Mouse (Mus musculus) embryonic facial prominence, embryonic 13.5 days (tissue): ENCODE results near the gene Emp1. TPM values are rescaled to one million over a fixed set of nuclear protein-coding genes. Genes with fewer than 3 reads are reported as not detected.

ENCODE experiments used
- ATAC-seq: fragments of 200-750 bp; cut with Nextera tagmentation; 2 replicates; pipeline ENCODE4 v1.8.0; 2017; ENCODE audit warnings: low read depth; ENCODE audit not compliant: insufficient number of reproducible peaks, insufficient read depth, low FRiP score, low TSS enrichment
- H3K27ac ChIP-seq: fragments of 300-500 bp; sonication (generic); 2 replicates; pipeline ENCODE4 v1.5.1; 2015; ENCODE audit warnings: moderate library complexity, mild to moderate bottlenecking, inconsistent platforms
- H3K27me3 ChIP-seq: fragments of 300-500 bp; sonication (generic); 2 replicates; pipeline ENCODE4 v1.6.1; 2015; ENCODE audit warnings: mild to moderate bottlenecking, inconsistent platforms
- H3K36me3 ChIP-seq: fragments of 300-500 bp; sonication (generic); 2 replicates; pipeline ENCODE4 v1.6.1; 2015; ENCODE audit warnings: mild to moderate bottlenecking, inconsistent platforms
- H3K4me1 ChIP-seq: fragments of 300-500 bp; sonication (generic); 2 replicates; pipeline ENCODE4 v1.6.1; 2015; ENCODE audit warnings: inconsistent platforms
- H3K4me2 ChIP-seq: fragments of 300-500 bp; sonication (generic); 2 replicates; pipeline ENCODE4 v1.6.1; 2015; ENCODE audit warnings: moderate library complexity, mild to moderate bottlenecking, inconsistent platforms
- H3K4me3 ChIP-seq: fragments of 300-500 bp; sonication (generic); 2 replicates; pipeline ENCODE4 v1.5.1; 2015; ENCODE audit warnings: mild to moderate bottlenecking, inconsistent platforms
- H3K9ac ChIP-seq: fragments of 300-500 bp; sonication (generic); 2 replicates; pipeline ENCODE4 v1.6.1; 2015; ENCODE audit warnings: mild to moderate bottlenecking, inconsistent platforms
- H3K9me3 ChIP-seq: fragments of 300-500 bp; sonication (generic); 2 replicates; pipeline ENCODE4 v1.6.1; 2016; ENCODE audit warnings: inconsistent platforms
- WGBS: fragments of 180-500 bp; shearing (Covaris S2); methylation state at CpG from one replicate; pipeline ENCODE4 v1.1.7; 2015; ENCODE audit warnings: mixed read lengths; 5-methylcytosine and 5-hydroxymethylcytosine counted together
- polyA plus RNA-seq: library from polyadenylated mRNA; unstranded; fragments of >200 nt; fragmentation: Nextera tagmentation; extraction: Ambion mirVana; gene quantifications from 2 replicates; pipeline ENCODE4 v1.2.1, GENCODE M21; 2015

Emp1 gene
- 71.9 and 84.0 TPM in 2 replicates for polyA plus RNA-seq

GRCm38 (mm10) chr6:135362459-135363159 is at the start of gene Emp1:
Emp1 (plus strand) TSS chr6:135362545.
- WGBS = 25% methylated on average over 13 of the region's 13 CpGs
- ATAC-seq = peak; percentile 49; the same call in 1 of the 2 replicates
- H3K27me3 ChIP-seq = no peaks in the 10 kb centered on the region
- peak within 1 kb of the TSS; percentile 61 for H3K4me2 ChIP-seq
- peaks cover 5% of the 10 kb centered on the region; the same call in 1 of the 2 replicates for H3K36me3 ChIP-seq
- H3K27ac ChIP-seq = peak within 1 kb of the TSS; percentile 97
- H3K4me1 ChIP-seq = peaks cover 53% of the 10 kb centered on the region
- peak within 1 kb of the TSS; percentile 49 for H3K4me3 ChIP-seq
- no peaks in the 10 kb centered on the region for H3K9me3 ChIP-seq
- H3K9ac ChIP-seq = peak within 1 kb of the TSS; percentile 75

DNA sequence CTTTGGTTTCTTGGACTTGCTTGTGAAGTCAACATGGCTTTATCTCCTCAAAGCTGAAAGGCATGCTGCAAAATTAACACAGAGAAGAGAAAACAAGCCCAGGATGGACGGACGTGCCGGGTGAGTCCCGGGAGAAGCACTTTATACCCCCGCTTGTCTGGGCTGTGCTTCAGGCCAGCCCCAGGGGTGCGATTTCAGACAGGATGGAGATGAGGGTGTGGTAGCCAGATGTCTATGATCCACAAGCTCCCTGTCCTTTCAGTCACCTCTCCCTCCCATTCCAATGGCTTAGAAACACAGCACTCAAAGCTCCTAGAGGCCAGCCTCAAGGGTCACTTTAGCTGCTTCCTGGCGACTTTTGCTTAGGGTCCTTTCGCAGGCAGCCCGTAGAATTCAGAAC is 48.4 kb upstream of the Emp1 start:
- Histone ChIP-seq H3K4me3 (no peak overlapping the region), H3K4me1 (0 out of 2 replicates have a peak, but pooled peaks cover 5% of the 10 kb centered on the region), H3K27me3 (no peaks in the 10 kb centered on the region), H3K36me3 (no peaks in the 10 kb centered on the region), H3K27ac (no peak overlapping the region), H3K9ac (no peak overlapping the region), H3K4me2 (no peak overlapping the region), H3K9me3 (no peaks in the 10 kb centered on the region)
- ATAC-seq = no peak
- WGBS = 53% methylated on average over 9 of the region's 9 CpGs

- no peaks in the 10 kb centered on the region for H3K9me3 ChIP-seq
- no peak for ATAC-seq
- H3K9ac ChIP-seq = no peak overlapping the region
- no peak overlapping the region for H3K27ac ChIP-seq
- 0 out of 2 replicates have a peak, but pooled peaks cover 5% of the 10 kb centered on the region for H3K4me1 ChIP-seq
- H3K4me3 ChIP-seq = no peak overlapping the region
- 85% methylated on average over 2 of the region's 2 CpGs for WGBS
- no peaks in the 10 kb centered on the region for H3K27me3 ChIP-seq
- H3K36me3 ChIP-seq = no peaks in the 10 kb centered on the region
- H3K4me2 ChIP-seq = no peak overlapping the region
These were observed 46.2 kb upstream of the Emp1 start for GRCm38 (mm10) chr6:135316141-135316540.

- Histone ChIP-seq H3K4me3 (no peak overlapping the region), H3K36me3 (no peaks in the 10 kb centered on the region), H3K27me3 (no peaks in the 10 kb centered on the region), H3K4me2 (no peak overlapping the region), H3K27ac (no peak overlapping the region), H3K9ac (no peak overlapping the region), H3K9me3 (no peaks in the 10 kb centered on the region), H3K4me1 (peaks cover 15% of the 10 kb centered on the region)
- no peak for ATAC-seq
- WGBS = 65% methylated on average over 5 of the region's 5 CpGs
These were observed 42.9 kb upstream of the Emp1 start for GRCm38 (mm10) chr6:135319431-135319933.

GRCm38 (mm10) chr6:135322749-135323148 is 39.6 kb upstream of the Emp1 start:
- ATAC-seq = no peak
- H3K27ac ChIP-seq = peak overlapping the region; percentile 60
- H3K4me2 ChIP-seq = peak overlapping the region; percentile 31; the same call in 1 of the 2 replicates

GRCm38 (mm10) chr6:135323311-135323982 is 38.9 kb upstream of the Emp1 start:
- Histone ChIP-seq H3K27ac (peak overlapping the region; percentile 60), H3K9me3 (no peaks in the 10 kb centered on the region), H3K36me3 (no peaks in the 10 kb centered on the region), H3K4me1 (peaks cover 15% of the 10 kb centered on the region), H3K4me3 (no peak overlapping the region), H3K9ac (no peak overlapping the region), H3K4me2 (peak overlapping the region; percentile 31), H3K27me3 (no peaks in the 10 kb centered on the region)
- peak; percentile 70; the same call in 1 of the 2 replicates for ATAC-seq
- 45% methylated on average over 16 of the region's 16 CpGs for WGBS

More at GRCm38 (mm10) chr6:135322749-135323148, 39.6 kb upstream of the Emp1 start:
- no peak overlapping the region for H3K4me3 ChIP-seq
- H3K27me3 ChIP-seq = no peaks in the 10 kb centered on the region
- peaks cover 15% of the 10 kb centered on the region for H3K4me1 ChIP-seq
- H3K9me3 ChIP-seq = no peaks in the 10 kb centered on the region
- 54% methylated on average over 7 of the region's 7 CpGs for WGBS
- no peak overlapping the region for H3K9ac ChIP-seq
- H3K36me3 ChIP-seq = no peaks in the 10 kb centered on the region

GRCm38 (mm10) chr6:135324111-135324510 is 38.2 kb upstream of the Emp1 start:
- no peak overlapping the region for H3K4me2 ChIP-seq
- H3K4me1 ChIP-seq = peaks cover 15% of the 10 kb centered on the region
- H3K27ac ChIP-seq = no peak overlapping the region
- H3K36me3 ChIP-seq = no peaks in the 10 kb centered on the region
- no peak overlapping the region for H3K4me3 ChIP-seq
- no peaks in the 10 kb centered on the region for H3K9me3 ChIP-seq
- H3K27me3 ChIP-seq = no peaks in the 10 kb centered on the region
- no peak for ATAC-seq
- no peak overlapping the region for H3K9ac ChIP-seq
- 67% methylated on average over 3 of the region's 3 CpGs for WGBS

- H3K27ac ChIP-seq = no peak overlapping the region
- 83% methylated on average over 9 of the region's 9 CpGs for WGBS
These were observed 37.6 kb upstream of the Emp1 start for GRCm38 (mm10) chr6:135324686-135325300.

GRCm38 (mm10) chr6:135326847-135327246 is 35.5 kb upstream of the Emp1 start:
- Histone ChIP-seq H3K9me3 (no peaks in the 10 kb centered on the region), H3K27me3 (no peaks in the 10 kb centered on the region), H3K27ac (no peak overlapping the region), H3K36me3 (no peaks in the 10 kb centered on the region), H3K9ac (no peak overlapping the region), H3K4me3 (no peak overlapping the region), H3K4me1 (peaks cover 15% of the 10 kb centered on the region), H3K4me2 (no peak overlapping the region)
- 87% methylated on average over 7 of the region's 7 CpGs for WGBS
- ATAC-seq = no peak

More at GRCm38 (mm10) chr6:135324686-135325300, 37.6 kb upstream of the Emp1 start:
- Histone ChIP-seq H3K27me3 (no peaks in the 10 kb centered on the region), H3K4me3 (no peak overlapping the region), H3K9ac (no peak overlapping the region), H3K36me3 (no peaks in the 10 kb centered on the region), H3K4me1 (peaks cover 15% of the 10 kb centered on the region), H3K9me3 (no peaks in the 10 kb centered on the region), H3K4me2 (no peak overlapping the region)
- ATAC-seq = no peak

DNA sequence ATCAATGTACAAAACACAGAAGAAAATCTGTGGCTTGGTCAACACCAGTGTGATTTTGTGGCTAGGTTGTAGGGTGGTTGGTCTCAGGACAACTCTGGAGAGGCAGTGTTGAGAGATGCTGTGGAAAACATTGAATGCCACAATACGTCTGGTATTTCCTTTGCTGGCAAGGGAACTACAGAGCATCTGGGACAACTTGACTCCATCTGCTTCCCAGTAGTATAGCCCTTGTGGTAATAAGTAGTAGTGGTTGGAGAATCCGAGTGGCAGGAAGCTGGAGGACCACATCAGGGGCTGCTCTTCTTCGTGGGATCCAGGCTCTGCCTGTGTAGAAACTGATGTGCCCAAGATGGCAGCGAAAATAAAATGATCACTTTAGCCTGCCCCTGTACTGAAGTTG is 30.4 kb upstream of the Emp1 start:
- H3K4me1 ChIP-seq = peaks cover 34% of the 10 kb centered on the region
- no peak overlapping the region for H3K9ac ChIP-seq
- no peak for ATAC-seq
- peak overlapping the region; percentile 32; the same call in 1 of the 2 replicates for H3K4me2 ChIP-seq
- H3K9me3 ChIP-seq = no peaks in the 10 kb centered on the region
- H3K27ac ChIP-seq = peak overlapping the region; percentile 94
- H3K36me3 ChIP-seq = no peaks in the 10 kb centered on the region
- H3K4me3 ChIP-seq = no peak overlapping the region
- WGBS = 40% methylated on average over 4 of the region's 4 CpGs
- H3K27me3 ChIP-seq = no peaks in the 10 kb centered on the region

DNA sequence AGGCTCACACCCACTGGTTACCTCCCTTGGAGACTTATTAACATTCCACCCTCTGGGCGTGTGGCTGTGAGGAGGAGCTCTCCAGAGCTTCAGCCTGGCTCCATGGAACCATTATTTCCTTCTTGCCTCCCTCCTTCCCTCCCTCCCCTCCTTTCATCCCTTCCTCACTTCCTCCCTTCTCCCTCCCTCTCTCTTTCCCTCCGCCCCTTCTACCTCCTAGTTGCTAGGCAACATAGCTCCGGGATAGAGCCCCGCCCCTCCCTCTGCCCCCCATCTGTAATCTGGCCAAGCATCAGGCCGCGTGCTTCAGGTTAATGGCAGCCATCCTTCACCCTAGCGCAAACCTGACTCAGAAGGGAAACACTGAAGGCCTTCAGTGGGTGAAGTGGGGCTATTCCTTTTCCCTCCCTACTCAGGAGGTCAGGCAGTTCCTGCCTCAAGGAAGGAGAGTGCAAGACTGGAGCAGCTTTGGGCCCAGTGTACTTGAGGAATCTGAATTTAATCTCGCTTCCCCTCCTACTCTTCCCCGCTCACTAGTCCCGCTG is 29.5 kb upstream of the Emp1 start:
- no peaks in the 10 kb centered on the region for H3K9me3 ChIP-seq
- peak overlapping the region; percentile 94 for H3K27ac ChIP-seq
- no peaks in the 10 kb centered on the region for H3K27me3 ChIP-seq
- WGBS = 11% methylated on average over 10 of the region's 10 CpGs
- no peak overlapping the region for H3K4me3 ChIP-seq
- H3K9ac ChIP-seq = no peak overlapping the region
- no peaks in the 10 kb centered on the region for H3K36me3 ChIP-seq
- H3K4me1 ChIP-seq = peaks cover 34% of the 10 kb centered on the region
- peak overlapping the region; percentile 32 for H3K4me2 ChIP-seq
- ATAC-seq = 0 out of 2 replicates have a peak, but pooled peaks have one; percentile 27
